Mouse (Mus musculus): ENCODE data around the gene Slc8a2.

Gene Slc8a2

DNA sequence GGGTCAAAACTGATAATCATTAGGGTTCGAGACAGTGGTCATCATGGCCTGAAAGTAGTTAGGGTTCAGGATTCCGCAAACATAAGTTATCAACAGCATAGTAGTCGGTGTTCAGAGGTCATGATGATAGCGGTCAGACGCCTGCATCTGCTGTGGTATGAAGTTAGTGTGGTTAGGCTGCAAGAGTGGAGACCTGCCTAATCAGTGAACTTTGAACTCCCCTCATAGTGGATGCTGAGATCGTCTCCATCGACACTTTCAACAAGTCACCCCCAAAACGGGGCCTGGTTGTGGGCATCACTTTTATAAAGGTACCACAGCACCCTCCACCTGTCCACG, 9.4 kb upstream of the Slc8a2 start:
- intact Hi-C loops (cut with DNase I): no loop called here

GRCm38 (mm10) chr7:16125829-16126228, 3.8 kb upstream of the Slc8a2 start:
- intact Hi-C loops (cut with DNase I): no loop called here

DNA sequence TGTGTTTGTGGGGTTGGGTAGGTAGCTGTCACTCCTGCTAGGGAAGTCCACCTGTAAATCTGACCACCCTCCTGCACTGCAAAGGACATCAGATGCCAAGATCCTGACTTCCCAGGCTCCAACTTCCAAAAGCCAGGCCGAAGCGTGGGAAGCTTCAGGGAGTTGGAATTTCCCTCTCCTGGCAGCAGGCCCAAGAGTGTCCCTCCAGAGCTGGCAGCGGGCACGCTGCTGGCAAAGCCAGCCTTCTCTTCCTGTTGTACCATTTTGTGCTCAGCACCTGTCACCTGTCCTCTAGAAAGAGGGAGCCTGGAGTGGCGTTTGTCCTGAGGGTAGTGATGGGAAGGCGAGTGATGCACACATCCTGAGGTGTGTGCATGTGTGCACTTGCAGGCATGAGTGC, 1.3 kb upstream of the Slc8a2 start:
- intact Hi-C loops (cut with DNase I): no loop called here

DNA sequence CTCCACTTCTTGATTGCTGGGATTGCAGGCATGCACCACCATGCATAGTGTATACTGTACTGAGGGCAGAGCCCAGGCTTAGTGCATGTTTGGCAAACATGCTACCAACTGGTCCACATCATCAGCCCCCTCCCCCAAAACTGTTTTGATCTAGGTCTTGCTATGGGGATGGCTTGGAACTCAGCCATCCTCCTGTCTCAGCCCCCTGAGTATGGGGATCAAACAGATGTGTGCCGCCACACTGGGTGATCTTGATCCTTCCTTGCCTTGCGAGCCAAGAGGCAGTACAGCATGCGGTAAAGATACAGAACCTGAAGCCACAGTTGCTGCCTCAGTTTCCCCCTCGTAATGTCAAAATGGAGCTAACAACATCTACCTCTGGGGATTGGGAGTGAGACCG, 727 bp upstream of the Slc8a2 start:
- intact Hi-C loops (cut with DNase I): no loop called here

DNA sequence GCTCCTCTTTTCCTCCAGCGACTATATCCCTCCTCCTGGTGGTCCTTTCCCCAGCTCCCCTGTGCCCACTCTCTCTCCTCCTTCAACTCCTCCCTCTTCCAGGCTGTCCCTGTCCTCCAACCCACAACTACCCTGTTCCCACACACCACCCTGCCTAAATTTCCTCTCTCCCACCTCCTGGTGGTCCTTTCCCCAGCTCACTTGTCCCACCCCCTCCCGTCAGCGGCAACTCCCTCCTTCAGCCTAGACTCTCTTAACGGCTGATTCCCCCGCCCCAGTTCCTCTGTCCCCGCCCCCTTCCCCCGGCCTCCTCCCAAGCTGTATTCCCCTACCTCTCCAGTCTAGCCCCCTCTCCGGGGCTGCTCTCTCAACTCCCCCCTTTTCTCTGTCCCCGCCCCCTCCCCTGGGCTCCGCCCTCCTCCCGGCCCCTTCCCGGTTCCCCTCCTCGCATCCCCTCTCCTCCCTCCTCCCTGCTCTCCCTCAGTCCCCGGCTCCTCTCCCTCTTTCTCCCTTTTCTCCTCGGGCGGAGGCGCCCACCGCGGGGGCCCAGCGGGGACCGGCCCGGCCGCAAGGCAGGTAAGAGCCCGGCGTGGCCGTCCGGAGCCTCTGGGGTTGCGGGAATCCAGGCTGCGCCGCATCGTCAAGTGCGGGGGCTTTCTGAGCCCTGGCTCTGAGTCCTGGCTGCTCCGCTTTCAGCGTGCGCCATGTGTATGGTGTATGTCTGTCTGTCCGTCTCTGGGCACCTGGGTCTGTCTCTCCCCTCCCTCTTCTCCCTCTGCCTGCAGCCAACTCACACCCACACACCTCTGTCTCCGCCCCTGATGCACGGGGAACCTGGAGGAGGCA, 443 bp downstream of the Slc8a2 start:
- intact Hi-C loops (cut with DNase I): no loop called here

DNA sequence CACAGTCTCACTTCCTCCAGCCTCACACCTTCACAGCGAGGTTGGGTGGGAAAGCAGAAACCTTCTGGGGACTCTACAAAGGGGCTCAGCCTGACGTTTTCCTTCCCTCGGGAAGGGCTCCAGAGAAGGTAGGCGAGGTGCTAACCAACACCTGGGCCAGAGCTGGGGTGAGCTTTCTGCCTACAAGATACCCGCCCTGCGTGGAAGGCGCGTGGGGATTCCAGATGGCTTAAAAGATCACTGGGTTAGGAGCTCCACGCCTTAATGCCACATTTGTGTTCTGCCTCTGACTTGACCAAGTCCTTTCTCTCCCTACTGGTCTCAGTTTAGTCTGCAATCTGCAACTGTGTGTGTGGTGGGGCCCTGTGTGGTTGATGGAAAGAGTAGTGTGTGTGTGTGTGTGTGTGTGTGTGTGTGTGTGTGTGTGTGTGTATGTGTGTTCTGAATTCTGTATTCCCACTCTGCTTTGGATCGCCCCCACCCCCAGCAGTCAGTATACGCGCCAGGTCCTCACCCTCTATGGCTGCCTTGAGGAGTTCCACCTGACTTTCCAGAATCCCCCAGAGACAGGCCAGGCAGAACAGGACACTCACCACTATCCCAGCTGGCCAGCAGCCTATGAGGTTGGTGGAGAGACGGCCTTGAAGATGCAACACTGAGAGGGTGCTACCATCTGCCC, 1.5 kb downstream of the Slc8a2 start:
- intact Hi-C loops (cut with DNase I): no loop called here

- intact Hi-C loops (cut with DNase I): no loop called here
Observed at GRCm38 (mm10) chr7:16132161-16132581, 2.5 kb downstream of the Slc8a2 start.

DNA sequence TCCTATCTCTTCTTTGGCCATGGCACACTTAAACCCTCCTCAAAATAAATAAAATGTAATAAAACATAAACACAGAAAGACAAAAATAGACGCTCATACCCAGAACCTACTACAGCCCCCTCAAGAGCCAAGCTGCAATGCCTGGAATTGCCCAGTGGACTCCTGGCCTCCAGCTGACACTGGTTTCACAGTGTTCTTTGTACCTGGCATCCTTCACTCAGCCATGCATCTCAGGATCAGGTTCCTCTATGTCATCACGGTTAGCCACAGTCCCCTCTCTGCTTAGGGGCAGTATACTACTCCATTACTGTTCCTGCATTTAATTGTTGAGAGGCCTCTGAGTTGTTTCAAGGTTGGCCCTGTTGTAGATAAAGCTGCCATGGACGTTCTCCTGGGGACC, 3.3 kb downstream of the Slc8a2 start:
- intact Hi-C loops (cut with DNase I): no loop called here

DNA sequence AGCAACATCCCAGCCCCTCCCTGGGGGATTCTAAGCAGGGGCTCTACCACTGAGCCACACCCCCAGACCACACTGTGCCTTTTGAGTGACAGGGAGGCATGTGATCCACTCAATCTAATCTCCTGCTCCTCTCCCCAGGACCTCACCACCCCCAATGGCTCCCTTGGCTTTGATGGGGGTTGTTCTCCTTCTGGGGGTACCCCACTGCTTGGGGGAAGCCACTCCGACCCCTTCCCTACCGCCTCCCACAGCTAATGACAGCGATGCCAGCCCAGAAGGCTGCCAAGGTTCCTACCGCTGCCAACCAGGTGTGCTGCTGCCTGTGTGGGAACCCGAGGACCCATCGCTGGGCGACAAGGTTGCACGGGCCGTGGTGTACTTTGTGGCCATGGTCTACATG, 4.1 kb downstream of the Slc8a2 start:
- intact Hi-C loops (cut with DNase I): no loop called here

GRCm38 (mm10) chr7:16134951-16135392, 5.3 kb downstream of the Slc8a2 start:
- intact Hi-C loops (cut with DNase I): no loop called here

GRCm38 (mm10) chr7:16146489-16147410, 17.1 kb downstream of the Slc8a2 start:
- intact Hi-C loops (cut with DNase I): no loop called here

GRCm38 (mm10) chr7:16147643-16148042, 18.0 kb downstream of the Slc8a2 start:
- intact Hi-C loops (cut with DNase I): no loop called here

- intact Hi-C loops (cut with DNase I): no loop called here
Observed at GRCm38 (mm10) chr7:16149241-16149640, 19.6 kb downstream of the Slc8a2 start.

GRCm38 (mm10) chr7:16150191-16151145, 20.8 kb downstream of the Slc8a2 start:
- intact Hi-C loops (cut with DNase I): loop anchor here (5.0 kb wide), 2 partner anchors 53 to 93 kb away; partner anchors contain the start of gene Napa

GRCm38 (mm10) chr7:16153522-16153921, 23.9 kb downstream of the Slc8a2 start:
- intact Hi-C loops (cut with DNase I): loop anchor here (5.0 kb wide), 2 partner anchors 56 to 96 kb away; partner anchors contain the start of gene Napa

- intact Hi-C loops (cut with DNase I): loop anchor here (2.0 kb wide), 1 partner anchor 173 kb away; no protein-coding TSS in a partner anchor
Observed at GRCm38 (mm10) chr7:16155132-16155872, 25.7 kb downstream of the Slc8a2 start.

DNA sequence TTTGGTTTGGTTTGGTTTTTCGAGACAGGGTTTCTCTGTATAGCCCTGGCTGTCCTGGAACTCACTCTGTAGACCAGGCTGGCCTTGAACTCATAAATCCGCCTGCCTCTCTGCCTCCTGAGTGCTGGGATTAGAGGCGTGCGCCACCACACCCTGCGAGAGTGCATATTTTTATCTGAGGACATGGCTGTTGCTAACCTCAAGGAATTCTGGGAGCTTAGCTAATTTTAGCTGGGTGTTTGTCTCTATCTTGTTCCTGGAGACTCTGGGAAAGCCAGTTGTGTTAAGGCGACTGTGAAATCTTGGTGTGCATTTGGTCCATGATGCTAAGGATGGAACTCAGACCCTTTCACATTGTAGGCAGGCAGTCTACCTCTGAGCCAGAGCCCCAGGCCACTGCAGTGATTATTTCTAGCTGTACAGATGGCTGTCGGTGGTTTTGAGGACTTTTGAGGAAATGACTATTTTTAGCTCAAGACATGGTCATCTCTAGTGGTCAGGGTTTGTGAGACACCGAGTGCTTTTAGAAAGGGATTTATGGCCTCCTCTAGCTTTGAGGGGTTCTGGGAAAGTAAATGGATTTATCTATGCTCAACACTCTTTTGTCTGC, 26.6 kb downstream of the Slc8a2 start:
- intact Hi-C loops (cut with DNase I): no loop called here

GRCm38 (mm10) chr7:16158735-16159134, 29.1 kb downstream of the Slc8a2 start:
- intact Hi-C loops (cut with DNase I): no loop called here

- intact Hi-C loops (cut with DNase I): no loop called here
Observed at GRCm38 (mm10) chr7:16160702-16161101, 31.1 kb downstream of the Slc8a2 start.

Measured in adrenal gland (tissue).